Mouse (Mus musculus) CD4-positive, CD25-positive, alpha-beta regulatory T cell, adult 2 months (primary cell): ENCODE results near the gene Lrrk1.
A peak's percentile ranks its signal among the peaks of the same experiment; 100 is the strongest.

Source experiments
- DNase-seq: peaks from one replicate; pipeline ENCODE4 v3.0.0-alpha.2; 2012; ENCODE audit warnings: low read depth, low spot score

The Lrrk1 gene

DNA sequence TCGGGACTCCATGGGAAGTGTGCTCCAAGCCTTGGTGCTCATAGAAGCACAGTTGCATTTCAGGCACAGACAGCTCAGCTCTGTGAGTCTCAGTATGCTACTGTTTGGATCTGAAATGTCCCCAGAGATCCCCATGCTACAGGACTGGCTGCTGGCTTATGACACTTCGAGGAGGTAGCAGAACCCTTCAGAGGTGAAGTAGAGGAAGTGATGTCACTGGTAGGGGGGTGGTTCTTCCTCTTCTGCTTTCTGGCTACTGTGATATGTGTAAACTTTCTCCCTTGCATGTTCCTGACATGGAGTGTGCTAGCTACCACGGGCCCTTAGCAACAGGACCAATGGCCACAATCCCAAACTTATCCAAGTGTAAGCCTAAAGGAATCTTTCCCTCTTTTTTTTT lies 162.3 kb downstream of the Lrrk1 start:
- peak; percentile 40 for DNase-seq

DNA sequence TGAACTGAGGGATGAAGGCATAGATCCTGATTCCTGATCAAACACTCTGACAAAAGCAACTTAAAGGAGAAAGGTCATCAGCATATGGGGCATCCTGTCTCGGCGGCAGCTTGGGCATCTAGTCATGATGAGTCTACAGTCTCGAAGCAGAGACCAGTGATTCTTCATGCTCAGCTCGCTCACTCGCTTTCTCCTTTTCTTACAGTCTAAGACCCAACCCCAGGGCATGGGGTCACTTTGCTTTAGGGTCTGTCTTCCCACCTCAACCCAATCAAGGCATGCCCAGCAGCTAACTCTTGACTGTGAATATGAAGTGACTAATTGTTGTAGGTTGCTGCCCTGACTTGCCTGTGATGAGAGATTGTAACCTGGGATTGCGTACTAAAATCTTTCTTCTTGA lies 163.6 kb downstream of the Lrrk1 start:
- no peak for DNase-seq

DNA sequence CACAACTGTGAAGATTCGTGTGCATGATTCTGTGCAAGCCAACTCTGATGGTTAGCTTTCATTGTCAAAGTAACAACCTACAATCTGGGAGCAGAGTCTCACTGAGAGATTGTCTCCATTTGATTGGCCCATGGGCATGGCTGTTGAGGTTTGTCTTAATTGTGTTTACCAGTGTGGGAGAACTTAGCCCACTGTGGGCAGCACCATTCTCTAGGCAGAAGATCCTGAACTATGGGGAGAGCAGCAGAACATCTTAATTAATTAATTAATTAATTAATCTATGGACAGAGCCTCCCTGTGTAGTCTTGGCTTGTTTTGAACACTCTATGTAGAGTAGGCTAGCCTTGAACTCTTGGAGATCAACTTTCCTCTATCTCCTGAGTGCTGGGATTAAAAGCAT lies 164.4 kb downstream of the Lrrk1 start:
- no peak for DNase-seq

DNA sequence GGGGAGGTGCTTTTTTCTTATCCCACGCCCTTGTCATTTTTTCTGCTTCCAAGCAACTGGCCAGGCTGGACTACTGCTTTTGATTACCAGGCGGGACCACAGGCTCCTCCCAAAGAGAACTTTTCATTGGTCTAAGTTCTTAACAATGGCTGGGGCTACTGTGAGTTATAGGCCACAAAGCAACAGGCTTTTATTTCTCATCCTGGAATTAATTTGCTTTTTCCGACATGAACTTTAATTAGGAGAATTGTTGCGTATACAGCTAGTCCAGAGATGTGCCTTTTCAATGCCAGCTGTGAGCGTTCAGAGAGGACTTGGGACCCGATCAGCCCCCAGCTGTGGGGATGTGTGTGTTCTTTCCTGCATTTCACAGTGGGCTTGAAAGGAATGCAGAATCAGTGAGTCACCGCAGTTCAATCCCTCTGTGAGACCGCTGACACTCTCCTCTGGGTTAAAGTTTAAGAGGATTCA lies 165.5 kb downstream of the Lrrk1 start:
- DNase-seq = no peak

DNA sequence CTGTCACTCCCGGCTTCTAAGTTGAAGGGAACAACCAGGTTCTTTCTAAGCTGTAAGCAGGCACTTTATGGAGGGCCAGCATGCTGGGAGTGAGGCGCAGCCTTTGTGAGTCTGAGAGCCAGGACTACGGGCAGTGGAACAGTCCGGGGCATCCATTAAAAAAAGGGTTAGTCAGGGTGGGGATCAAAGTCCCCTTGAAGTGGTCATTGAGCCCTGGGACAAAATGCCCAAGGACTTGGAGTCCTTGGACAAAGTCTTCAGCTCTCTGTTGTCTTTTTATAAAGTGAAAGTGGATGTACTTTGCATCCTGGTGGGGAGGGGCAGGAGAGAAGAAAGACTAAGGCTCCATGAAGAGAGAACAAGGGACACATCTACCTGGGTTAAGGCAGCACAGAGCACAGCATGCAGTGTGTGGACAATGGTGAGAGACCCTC lies 168.3 kb downstream of the Lrrk1 start:
- DNase-seq = no peak

DNA sequence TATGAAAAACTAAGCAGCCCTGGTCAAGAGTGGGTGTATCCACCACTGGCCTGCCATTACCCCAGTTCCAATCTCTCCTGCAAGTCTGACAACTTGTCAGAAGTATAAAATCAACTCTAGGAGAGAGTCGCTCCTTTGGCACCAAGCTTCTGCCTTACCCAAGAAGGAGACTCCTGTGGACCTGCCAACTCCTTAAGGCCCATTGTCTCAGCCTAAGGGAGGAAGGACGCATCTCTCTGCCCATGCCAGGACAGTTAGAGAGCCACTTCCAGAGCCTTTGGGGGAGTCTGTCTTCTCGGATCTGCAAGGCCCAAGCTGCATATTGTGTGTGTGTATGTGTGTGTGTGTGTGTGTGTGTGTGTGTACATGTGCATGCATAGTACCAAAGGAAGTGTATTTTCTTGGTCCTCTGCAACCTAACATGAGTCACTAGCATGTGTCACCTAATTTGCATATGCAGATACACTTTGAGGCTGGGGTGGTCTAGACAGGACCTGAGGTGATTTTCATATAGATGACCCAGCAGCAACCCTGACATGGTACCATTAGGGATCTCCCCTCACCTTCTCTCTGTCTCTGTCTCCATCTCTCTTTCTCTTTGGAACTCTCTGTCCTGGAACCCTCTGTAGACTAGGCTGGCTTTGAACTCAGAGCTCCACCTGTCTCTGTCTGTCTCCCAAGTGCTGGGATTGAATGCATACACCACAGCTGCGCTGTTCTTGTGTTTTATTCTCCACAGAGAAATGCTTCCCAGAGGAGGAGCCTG lies 168.9 kb downstream of the Lrrk1 start:
- no peak for DNase-seq

DNA sequence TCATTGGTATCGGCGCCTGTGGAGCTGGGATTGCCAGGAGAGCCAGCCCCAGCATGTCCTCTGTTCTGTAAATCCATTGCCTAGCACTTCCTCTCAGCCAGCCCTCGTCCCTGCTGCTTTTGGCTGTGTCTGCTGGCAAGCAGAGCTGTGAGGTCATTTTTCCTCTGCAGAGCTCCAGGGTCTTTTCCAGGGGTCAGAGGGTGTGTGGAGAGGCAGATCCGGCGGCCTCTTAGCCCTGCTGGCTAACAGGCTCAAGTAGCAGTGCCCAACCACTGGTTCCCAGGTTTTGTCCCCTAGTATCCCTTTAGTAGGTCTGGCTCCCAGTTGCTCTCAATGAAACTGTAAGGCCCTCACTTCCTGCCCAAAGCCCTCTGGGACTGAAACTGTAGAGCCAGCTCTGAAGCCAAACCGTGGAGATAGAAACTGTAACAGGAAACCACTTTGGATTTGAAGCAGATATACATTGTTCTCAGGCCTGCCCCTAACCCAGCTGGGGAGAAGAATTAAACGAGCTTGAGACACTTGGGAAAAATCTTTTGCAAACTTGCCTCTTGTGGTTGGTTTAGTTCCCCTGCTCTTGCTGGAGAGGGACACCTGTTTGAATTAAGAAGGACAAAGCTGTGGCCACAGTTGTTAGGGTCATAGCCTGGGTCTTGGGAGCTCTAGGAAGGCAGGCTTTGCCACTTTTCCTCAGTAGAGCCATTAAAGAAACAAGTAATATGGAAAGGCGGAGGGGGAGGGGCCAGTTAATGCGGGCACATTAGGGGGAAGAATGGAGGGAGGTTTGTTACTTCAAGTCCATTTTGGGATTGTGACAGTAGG lies 169.7 kb downstream of the Lrrk1 start:
- DNase-seq = no peak

DNA sequence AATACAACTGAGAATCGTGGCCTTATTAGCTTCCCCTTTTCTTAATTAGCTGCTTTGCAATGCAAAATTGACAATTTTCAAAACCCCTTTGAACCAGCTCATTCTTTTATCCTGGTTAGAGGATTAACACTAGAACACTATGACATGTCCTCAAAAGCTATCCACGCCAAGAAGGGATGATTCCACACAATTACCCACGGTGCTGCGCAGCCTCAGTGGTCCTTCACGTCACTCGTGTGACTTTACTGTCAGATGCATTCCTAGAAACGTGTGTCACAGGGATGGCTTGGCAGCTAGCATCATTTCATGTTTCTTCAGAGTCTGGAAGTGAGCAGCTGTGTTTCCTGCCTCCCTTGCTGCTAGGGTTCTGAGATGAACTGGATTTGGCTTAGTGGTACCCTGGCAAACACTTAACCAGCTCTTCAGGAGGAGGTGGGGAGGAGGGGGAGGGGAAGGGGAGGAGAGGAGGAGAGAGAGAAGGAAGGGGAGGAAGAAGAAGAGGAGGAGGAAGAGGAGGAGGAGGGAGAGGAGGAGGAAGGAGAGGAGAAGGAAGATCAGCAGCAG lies 170.5 kb downstream of the Lrrk1 start:
- DNase-seq = no peak

DNA sequence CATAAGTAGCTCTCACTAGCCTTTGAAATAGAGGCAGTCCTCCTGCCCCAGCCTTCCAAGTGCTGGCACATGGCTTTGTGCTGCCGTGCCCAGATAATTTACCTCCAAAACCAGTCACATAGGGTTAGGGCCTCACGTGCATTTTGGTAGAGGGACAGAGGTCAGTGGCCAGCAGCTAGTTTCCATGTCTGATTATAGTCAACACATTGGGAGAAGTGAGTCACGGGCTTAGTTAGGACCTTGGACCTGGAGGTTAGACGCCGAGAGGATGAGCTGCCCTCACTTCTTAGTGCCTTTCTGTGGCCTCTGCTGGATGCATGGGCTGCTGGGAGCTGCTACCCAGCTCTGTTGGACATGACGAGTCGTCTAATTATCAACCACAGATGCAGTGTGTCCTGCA lies 171.1 kb downstream of the Lrrk1 start:
- no peak for DNase-seq

DNA sequence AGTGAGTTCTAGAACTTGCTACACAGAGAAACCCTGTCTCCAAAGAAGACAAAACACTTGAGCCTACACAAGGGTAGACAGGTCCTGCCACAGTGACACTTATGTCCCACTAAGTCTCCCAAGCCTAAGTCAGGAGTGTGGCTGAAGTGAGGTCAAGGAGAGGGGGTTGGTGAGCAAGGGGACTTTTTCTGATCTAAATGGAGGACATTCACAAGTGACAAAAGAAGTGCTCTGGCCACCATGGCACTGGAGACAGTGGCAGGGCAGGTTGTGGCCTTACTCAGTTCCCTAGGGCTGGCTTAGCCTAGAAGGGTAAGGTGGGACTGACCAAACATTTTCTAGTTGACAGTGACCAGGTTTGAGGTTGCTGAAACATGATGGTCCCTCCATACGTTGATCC lies 172.2 kb downstream of the Lrrk1 start:
- no peak for DNase-seq

DNA sequence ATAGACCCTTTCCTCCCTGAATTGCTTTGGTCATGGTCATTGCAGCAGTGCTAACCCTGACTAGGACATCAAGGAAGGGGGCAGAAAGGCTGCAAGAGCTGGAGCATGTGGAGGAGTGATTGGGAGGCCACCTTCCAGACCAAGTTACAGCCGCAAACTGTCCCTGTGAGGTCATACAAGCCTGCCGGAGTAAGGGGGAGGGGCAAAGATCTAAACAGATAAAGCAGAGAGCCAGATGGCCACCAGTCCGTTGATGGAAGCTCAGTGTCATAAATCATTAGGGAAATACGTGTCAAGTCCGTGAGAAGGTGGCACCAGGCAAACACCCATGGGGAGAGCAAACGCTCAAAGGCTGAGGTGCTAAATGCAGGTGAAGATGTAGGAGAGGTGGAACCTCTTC lies 173.7 kb downstream of the Lrrk1 start:
- no peak for DNase-seq

DNA sequence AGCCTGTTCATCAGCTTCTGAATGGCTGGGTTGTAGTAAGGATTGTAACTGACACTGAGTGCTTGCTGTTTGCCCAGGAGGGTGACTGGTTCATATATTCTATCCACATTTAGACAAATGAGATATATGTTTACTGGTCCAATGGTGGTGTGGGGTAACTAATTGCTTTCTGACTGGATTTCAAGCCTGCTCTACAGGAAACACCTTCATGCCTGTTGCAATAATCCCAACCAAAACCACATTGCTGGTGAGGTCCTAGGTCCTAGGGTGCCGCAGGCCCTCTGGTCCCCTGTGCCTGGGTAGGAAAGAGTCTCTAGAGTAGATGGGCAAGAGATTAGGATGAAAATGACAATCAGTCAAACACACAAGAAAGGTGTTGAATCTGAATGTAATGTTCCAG lies 175.3 kb downstream of the Lrrk1 start:
- no peak for DNase-seq

DNA sequence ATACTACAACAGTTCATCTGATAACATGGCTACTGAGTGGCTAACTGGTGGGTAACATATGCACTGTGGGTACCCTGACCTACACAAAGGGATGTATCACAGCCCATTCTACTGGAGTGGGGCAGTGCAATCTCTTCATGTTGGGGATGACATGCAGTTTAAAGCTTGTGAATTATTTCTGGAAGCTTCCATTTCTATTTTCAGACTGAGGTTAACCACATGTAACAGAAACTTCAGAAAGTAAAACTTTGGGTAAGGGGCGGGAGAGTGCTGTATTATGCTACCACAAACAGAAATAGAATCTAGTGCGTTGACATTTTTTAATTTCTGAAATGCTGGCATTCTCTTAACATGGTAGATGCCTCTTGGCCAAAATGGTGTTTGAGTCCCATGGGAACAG lies 178.2 kb downstream of the Lrrk1 start:
- DNase-seq = no peak

DNA sequence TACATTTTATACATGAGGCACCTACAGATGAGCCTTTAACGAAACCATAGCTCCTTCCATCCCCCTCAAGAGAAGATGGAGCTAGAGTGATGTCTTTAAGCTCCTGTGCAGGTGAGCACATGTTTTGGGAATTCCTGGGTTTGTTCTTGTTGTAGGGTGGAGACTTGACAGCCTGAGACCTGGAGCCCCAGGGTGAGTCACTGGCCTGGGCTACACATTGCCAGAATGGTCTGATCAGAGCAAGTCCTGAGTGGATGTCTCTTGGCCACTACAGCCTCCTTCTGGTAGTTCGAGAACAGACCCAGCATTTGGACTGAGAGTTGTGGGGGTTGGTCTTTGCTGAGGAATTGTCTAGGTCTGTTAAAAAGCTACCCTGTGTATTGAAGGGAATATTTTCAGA lies 186.5 kb downstream of the Lrrk1 start:
- DNase-seq = no peak

DNA sequence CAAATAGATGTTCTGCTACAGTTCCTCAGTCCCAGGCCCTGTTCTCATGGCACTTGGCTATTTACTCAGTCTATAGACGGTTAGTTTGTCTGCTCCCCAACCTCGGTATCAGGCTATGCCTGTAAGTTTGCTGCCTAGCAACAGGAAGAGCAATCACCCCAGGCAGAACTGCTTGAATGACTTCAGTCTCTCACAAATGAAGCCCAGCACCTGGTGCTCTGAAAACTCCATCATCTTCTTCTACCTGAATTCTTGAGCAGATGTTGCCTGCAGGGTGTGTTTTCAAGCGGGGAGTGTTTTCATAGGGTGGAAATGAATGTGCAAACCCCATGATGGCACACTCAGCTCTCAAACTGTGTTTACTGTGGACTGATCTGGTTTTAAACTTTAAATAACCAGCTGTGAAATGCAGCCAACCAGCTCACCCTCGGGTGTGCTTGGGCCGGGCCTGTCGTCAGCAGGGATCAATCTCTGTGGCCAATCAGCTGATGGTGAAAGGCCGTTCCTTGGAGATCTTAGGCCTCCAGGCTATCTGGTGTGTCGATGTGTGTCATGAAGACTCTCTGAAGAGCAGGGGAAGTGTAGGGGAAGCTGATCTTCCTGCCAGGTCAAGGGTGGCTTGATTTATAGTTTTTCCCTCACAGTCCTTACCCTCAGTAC lies 187.2 kb downstream of the Lrrk1 start:
- DNase-seq = no peak

DNA sequence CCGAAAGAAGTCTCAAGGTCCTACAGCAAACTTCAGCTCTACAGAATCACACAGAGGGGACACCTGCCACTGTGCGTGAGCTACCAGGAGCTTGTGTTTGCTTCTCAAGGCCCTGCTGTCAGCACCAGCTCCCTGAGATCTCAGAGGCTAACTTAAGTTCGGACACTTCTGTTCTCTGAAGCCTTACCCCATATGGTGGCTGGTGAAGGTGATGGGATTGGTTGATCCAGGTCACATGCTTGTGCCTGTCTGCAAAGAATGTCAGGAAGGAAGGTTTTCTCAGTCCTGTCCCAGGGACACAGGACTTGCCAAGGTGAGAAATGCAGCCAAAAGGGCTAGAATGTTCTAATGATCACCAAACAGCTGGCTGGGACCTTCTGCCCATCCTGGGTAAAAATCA lies 187.8 kb downstream of the Lrrk1 start:
- no peak for DNase-seq

DNA sequence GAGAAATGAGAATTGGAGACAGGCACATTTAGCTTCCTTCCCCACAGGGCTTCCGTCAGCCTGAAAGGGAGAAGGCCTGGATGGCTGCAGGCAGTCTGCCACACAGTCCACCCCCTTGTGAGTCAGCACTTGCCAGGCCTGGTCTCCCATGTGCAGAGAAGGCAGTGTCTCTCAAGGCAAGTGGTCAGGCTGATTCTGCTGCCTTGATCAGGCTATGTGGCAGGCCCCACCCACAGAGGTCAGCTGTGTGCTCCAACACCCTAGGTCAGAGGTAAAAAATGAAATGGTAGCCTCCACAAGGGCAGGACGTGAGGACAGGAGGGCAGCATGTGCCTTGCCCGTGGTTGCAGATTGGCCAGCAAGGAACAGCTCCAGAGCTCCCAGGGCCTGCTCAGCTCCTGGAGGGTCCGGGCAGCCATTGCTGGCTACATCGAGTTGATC lies 188.7 kb downstream of the Lrrk1 start:
- no peak for DNase-seq

DNA sequence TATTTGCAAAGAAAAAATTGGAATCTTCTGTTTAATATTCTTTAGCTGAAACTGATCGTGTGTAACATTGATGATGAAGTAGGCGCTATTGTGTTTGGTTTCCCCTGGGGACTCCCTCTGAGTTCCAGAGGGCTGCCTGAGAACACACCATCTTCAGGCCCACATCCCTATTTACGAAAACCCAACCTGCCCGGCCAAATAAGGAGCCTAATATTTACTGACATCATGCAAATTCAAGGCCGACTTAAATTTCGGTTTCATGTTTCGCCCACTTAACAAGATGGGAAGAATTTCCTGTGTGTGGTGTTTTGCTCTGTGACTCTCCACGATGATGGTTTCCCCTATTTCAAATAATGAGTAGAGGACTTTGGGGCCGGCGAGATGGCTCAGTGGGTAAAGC lies 189.7 kb downstream of the Lrrk1 start:
- DNase-seq = no peak

DNA sequence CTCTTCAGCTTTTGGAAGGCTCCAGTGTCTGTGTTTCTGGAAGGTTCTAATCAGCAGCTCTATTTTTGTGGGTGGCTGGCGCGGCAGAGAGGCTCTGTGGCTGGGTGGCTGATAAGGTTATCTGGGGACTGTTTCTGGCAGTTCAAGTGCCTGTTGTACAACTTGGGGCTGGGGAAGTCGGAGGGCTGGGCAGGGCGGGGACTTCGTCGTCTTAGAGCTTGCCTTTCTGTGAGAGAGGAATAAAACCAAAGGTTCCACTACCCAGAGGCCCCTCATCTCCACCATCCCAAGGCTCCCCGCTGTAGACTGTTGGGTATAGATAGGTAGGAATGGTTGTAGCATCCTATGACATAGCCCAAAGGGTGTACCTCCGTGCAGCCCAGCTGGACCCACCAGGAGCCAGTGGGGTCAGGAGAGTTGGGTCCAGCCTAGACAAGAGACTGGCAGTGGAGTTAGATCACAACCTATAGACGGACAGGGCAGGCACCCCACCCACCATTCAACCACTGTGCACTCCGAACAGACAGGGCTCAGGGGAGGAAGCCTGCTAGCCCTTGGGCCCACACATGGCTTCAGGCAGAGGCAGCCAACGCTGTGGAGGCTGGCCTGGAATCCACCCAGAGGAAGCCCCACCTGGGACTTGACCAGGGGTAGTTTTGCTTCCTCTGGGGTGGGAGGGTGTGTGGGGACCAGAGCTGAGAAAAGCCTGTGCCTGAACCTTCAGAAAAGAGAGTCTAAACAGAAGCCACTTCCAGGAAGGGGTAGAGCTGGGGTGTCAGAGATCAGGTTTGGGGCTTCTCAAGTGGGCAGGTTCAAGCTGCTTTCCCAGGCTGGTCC lies 191.3 kb downstream of the Lrrk1 start:
- DNase-seq = peak; percentile 47

DNA sequence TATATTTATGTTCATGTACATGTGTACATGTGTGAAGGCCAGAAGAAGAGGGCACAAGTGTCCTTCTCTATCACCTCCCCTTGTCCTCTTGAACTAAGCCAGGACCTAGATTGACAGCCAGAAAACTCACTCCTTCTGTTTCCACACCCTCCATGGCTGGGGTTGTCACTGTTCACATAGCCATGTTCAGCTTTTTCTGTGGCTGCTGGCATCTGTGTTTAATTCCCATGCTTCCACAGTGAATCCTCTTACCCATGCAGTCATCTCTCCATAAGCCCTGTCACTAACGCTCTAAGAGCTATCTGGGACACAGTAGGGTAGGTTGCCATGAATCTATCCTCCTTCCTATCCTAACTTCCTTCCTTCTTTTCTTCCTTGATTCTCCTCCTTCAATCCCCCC lies 192.3 kb downstream of the Lrrk1 start:
- no peak for DNase-seq

DNA sequence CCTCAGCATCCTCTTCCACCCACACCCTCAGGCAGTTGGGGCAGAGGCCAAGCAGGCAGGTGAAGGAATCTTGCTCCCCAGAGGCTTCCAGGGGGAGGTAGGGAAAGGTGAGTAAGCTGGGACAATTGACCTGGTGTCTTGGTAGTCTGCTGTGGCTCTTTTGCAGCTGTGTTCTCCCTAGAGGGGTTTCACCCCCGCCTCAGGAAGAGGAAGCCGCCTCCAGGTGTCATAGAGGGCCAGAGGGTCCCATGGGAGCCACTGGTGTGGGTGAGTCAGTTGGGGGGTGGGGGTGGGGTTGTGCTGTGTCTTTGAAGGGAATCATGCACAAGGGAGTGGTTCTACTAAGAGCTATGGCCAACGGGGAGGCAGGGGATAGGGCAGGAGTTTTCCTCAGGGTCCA lies 193.6 kb downstream of the Lrrk1 start:
- DNase-seq = no peak
